Mouse (Mus musculus): ENCODE results near the gene Glp2r. TPM values are rescaled to one million over a fixed set of nuclear protein-coding genes. Genes with fewer than 3 reads are reported as not detected.

Gene Glp2r
- total RNA-seq, 2 experiments from 2014 or later = 0.07 TPM; not detected in 1

- DNase-seq (ENCODE audit: low spot score in 2 of 2) = no peak
Measured at GRCm38 (mm10) chr11:67731056-67731455, 39.9 kb downstream of the Glp2r start.

GRCm38 (mm10) chr11:67728726-67729125 is 42.2 kb downstream of the Glp2r start:
- DNase-seq (ENCODE audit: low spot score in 2 of 2) = no peak

GRCm38 (mm10) chr11:67727095-67727494 is 43.9 kb downstream of the Glp2r start:
- no peak for DNase-seq (ENCODE audit: low spot score in 2 of 2)

DNA sequence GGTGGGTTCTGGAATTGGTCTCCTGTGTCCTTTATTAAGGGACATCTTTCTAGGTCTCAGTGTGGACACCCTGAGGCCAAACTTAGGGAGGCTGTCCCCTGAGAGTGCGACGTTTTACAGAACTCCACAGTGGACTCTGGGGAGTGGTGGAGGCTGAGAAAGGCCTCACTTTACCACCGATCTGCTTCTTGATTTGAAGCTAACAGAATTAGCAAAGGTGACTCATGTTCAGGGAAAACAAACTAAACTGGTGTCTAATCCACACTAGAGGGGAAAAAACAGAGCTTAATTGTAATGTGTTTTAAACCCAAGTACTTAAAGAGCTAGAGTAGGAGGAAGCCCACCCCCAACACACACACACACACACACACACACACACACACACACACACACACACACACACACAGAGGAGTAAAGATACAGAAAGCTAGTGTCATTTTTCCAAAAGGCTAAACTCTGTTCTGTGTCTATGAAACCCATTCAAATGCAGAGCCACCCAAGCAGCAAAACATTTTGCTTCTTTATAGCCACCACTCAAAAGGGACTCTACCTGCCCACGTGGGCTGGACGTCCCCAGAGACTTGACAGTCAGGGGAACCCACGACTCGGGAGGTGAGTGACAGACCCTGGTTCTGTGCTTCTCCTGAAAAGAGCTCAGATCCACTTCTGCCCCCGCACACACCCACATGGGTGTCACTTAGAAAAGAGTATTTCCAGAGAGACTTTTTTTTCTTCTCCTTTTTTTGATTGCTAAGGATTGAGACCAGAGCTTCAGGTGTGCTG is 47.5 kb downstream of the Glp2r start:
- no peak for DNase-seq (ENCODE audit: low spot score in 2 of 2)

GRCm38 (mm10) chr11:67722399-67723156 is 48.4 kb downstream of the Glp2r start:
- no peak for DNase-seq (ENCODE audit: low spot score in 2 of 2)

GRCm38 (mm10) chr11:67721485-67721884 is 49.5 kb downstream of the Glp2r start:
- DNase-seq (ENCODE audit: low spot score in 2 of 2) = peak in 1 of 2 experiments; percentile 8

DNA sequence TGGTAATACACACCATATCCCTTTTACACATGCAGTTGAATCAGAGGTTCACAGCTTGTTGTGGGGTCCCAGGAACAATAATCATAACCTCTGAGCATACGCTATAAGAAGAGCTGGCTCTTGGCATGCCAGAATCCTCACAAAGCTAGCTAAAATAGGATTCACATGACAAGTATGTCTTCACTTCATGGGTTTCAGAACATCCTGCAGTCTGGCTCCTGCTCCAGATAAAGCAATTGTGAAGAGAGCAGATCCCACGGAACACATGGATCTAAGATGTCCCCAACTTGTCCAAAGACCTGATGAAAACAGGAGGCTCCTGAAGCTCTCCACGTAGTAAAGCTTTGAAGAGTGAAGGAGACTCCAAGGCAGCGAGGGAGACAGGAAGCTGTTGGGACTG is 55.6 kb downstream of the Glp2r start:
- DNase-seq (ENCODE audit: low spot score in 2 of 2) = no peak

DNA sequence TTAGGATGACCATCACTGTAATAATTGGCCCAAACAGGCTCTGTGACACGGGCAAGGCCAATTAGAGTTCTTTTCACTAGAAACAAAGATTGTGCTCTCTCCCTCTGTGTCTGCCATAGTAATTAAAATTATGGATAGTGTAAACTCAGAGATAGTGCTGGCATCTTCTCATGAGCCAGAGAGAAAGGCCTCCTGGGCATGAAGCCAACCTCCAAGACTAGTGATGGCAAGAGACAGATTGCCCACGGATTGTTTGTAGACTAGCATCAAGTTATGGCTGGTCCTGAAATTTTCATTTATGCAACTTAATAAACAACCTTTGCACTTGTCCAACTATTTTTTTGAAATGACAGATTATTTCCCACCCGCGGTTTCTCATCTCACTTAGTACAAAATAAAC is 58.0 kb downstream of the Glp2r start:
- DNase-seq (ENCODE audit: low spot score in 2 of 2) = no peak

GRCm38 (mm10) chr11:67694703-67695376 is 76.1 kb downstream of the Glp2r start, which contains the start of gene Rcvrn:
Gene Rcvrn (plus strand): TSS chr11:67695326.
- DNase-seq (ENCODE audit: low spot score in 2 of 2) = no peak

DNA sequence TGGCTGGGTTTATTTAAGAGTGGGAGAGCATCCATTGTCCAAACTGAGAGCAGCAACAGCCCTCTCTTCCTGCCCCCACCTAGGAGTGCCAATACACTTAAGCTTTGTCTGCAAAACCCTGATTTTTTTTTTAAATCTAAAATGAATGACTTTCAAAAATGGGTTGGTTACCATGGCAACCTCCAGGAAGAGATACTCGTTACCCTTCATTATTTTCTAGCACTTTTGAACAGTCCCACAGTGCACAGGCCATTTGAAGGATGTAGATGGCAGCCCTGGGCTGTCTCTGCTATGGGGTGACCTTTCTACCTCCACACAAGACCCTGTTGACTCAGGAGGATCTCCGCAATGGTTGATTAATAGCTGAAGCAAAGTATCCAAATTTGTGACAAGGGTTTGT is 84.8 kb downstream of the Glp2r start:
- DNase-seq (ENCODE audit: low spot score in 2 of 2) = no peak

- no peak for DNase-seq (ENCODE audit: low spot score in 2 of 2)
Measured at GRCm38 (mm10) chr11:67681871-67682270, 89.1 kb downstream of the Glp2r start.

DNA sequence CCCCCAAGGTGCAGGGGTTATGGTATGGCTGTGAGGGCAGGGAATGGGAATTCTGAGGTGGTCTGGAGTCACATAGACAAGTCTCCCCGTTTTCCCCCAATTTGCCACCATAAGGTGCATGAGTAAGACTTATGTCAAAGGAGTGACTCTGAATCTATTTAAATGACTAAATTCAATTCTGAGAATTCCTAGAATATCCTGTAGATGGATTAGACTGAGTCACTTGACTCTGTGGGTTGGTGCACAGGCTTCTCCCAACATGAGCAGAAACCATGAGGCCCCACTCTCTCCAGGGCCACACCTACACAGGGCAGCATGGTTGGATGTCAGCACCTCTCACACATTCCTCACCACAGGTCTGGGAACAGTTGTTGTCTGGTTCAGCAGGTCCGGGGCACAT is 91.0 kb downstream of the Glp2r start:
- DNase-seq (ENCODE audit: low spot score in 2 of 2) = no peak

DNA sequence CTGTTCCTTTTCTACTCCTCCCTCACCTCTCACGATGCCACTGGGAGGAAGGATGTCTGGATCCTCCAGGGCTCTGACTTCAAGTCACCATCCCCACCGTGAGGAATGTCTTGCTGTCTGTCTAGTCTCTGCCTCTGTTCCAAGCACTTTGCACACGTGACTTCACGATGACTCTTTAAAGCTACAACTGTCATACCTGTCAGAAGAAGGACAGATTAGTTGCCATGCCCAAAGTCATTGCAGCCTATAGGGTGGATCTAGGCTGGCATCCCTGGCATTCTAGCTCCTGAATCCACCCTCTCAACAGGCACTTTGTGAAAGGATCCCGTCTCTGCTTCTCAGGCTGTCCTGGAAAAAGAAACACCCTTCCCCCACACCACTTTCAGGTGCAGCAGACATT is 91.7 kb downstream of the Glp2r start:
- DNase-seq (ENCODE audit: low spot score in 2 of 2) = no peak

- DNase-seq (ENCODE audit: low spot score in 2 of 2) = peak in 1 of 2 experiments; percentile 47
Measured at GRCm38 (mm10) chr11:67675562-67676540, 95.1 kb downstream of the Glp2r start.

DNA sequence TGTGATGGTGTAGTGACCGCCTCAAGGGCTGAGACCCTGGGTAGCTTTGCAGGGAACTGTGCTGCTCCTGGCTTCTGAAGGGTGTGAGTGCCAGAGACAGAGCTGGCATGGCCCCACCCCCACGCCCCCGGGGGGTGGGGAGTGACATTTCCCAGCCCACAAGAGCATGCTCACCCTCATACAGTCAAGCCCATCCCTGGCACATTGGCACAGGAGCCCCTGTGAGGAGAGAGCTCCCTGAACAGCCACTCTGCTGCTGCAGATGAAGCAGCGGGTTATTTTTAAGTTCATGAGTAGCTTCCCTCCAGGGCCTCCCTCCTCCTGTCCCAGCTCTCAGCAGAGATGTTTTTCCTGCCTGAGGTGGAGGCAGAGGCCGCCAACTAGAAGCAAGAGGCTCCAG is 98.8 kb downstream of the Glp2r start:
- DNase-seq (ENCODE audit: low spot score in 2 of 2) = no peak

DNA sequence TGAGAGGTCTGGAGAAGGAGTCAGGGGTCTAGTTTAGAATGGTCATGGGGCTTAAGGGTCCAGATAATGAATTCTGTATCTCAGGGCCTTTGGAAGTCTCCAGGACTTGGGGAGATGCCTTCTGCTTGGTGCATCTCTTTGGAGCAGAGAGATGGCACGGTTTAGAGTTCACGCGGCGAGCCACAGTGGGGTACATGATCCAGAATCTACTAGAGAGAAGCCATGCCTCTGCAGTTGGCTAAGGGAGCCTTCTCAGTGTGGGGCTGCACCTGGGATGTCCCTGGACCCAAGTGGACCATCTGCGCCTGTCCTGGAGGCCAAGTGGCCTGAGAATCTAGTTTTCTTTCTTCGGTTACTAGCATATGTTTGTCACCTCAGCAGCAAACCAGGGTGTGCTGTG is 100.9 kb downstream of the Glp2r start:
- DNase-seq (ENCODE audit: low spot score in 2 of 2) = no peak

- DNase-seq (ENCODE audit: low spot score in 2 of 2) = no peak
Measured at GRCm38 (mm10) chr11:67668460-67669007, 102.4 kb downstream of the Glp2r start.

DNA sequence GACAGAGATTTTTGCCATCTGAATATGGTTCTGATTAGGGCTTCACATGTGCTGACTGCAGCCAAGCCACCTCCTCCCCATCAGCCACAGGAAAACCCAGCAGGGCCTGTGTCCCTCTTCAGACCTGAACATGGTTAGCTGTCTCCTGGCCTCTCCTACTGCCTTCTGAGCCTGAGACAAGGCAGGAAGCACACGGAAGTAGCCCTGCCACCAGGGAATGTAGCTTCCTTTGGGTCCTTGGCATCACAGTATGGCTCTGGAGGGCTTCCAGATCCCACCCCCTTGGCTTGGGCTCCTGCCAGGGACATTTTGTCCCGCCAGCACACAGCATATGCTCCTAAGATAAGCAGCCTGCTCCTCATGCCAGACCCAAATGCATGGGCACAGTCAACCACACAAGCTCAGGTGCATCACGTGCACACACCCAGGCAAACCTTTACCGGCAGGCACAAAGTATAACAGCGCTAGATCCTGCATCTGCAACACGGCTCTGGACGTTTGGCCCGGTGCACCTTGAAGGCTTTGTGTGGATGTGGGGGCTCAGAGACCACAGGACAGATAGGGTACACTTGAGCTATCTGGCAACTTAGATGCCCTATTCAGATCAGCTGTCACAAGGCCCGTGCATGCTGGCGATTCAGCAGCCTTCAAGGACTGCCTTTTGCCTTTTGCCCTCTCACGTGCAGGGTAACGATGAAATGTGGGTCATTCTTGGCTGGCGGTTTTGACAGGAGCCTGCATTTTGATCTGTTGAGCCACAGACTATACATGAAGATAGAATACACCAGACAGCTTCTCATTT is 103.2 kb downstream of the Glp2r start:
- peak; percentile 52 to 69 for DNase-seq (ENCODE audit: low spot score in 2 of 2)

GRCm38 (mm10) chr11:67666129-67666528 is 104.8 kb downstream of the Glp2r start:
- DNase-seq (ENCODE audit: low spot score in 2 of 2) = no peak

Measured in adrenal gland, adult 18-20 months (tissue).